Mouse (Mus musculus): ENCODE data around the gene Aco1.

DNA sequence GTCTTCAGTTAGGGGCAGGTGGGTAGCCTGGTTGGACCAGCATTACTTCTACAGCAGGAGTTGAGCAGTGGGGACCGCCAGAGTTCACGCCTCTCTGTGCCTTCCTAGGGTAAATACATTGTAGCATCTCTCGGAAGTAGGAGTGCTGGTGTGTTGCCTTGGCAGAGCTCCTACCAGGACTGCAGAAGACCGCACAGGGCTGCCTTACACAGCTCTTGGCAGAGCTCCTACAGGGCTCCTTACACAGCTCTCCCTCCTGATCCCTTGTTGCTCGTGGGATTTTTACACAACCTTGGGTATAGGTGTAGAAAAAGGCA lies 15.3 kb downstream of the Aco1 start:
- TF ChIP-seq POLR2A (IDR thresholded peaks at IDR 0.05; ENCODE audit: extremely low read depth, insufficient read depth, low read length) (no peak), CTCF (IDR thresholded peaks at IDR 0.05; ENCODE audit: extremely low read depth, insufficient read depth, low read length) (no peak)

Data from cortical plate, adult 2 months (tissue).